Mouse (Mus musculus) lung, adult 2 months (tissue): ENCODE measurements around the gene Zfp853.

Experiments
- CTCF ChIP-seq: fragments of 200-500 bp; IDR thresholded peaks from 2 replicates; pipeline ENCODE4 v1.5.1; 2011; ENCODE audit warnings: mild to moderate bottlenecking, low read length, control low read depth; ENCODE audit not compliant: insufficient read depth
- POLR2A ChIP-seq: fragments of 200-500 bp; IDR thresholded peaks from 2 replicates; pipeline ENCODE4 v1.6.1; 2011; ENCODE audit warnings: low read depth, mild to moderate bottlenecking, control low read depth, low read length, borderline replicate concordance; ENCODE audit errors: extremely low read depth

GRCm38 (mm10) chr5:143294862-143295261, 1.4 kb upstream of the Zfp853 start:
- TF ChIP-seq CTCF (peak; percentile 27; the same call in 1 of the 2 replicates), POLR2A (no peak)
